Mouse (Mus musculus) lung, adult 2 months (tissue): ENCODE data around the gene Lsamp.

Source experiments
- CTCF ChIP-seq: fragments of 200-500 bp; IDR thresholded peaks from 2 replicates; pipeline ENCODE4 v1.5.1; 2011; ENCODE audit warnings: mild to moderate bottlenecking, low read length, control low read depth; ENCODE audit not compliant: insufficient read depth
- POLR2A ChIP-seq: fragments of 200-500 bp; IDR thresholded peaks from 2 replicates; pipeline ENCODE4 v1.6.1; 2011; ENCODE audit warnings: low read depth, mild to moderate bottlenecking, control low read depth, low read length, borderline replicate concordance; ENCODE audit errors: extremely low read depth

DNA sequence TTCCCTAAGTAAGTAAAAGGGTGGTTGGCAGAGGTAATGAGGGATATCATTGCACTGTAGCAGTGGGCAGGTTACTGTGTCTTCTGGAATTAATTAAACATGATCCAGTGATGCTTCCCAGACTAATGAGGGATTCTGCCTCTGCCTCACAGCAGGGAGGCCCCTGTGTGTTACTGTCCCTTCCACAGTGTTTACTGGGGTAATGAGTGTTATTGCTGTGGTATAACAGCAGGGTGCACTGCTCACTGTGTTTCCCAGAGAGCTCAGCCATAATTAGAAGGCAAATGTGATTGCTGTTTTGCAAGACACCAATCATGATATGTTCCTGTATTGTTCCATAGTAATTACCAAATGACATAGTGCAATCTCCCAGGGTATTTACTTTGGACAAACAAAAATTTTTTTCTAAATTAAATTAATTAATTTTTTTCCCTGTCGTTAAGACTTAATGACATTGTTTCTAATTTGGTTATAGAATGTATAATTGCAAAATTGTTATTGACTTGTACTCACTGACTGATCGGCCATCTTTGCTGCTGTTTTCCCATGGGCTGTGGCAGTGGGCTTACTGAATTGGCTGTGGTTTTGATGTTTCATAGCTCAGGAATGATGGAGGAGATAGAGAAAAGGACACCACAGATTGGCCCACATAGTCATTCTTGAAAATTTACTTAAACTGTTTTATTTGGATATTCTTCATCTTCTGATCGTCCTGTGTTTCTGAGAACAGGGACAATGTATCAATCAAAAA, 655.6 kb downstream of the Lsamp start:
- TF ChIP-seq CTCF (no peak), POLR2A (no peak)
